Mouse (Mus musculus): ENCODE measurements around the gene Frmpd4. TPM values are rescaled to one million over a fixed set of nuclear protein-coding genes. Genes with fewer than 3 reads are reported as not detected.

Gene Frmpd4
- polyA plus RNA-seq, 1 experiment from 2014 or later, result 0.03 TPM

DNA sequence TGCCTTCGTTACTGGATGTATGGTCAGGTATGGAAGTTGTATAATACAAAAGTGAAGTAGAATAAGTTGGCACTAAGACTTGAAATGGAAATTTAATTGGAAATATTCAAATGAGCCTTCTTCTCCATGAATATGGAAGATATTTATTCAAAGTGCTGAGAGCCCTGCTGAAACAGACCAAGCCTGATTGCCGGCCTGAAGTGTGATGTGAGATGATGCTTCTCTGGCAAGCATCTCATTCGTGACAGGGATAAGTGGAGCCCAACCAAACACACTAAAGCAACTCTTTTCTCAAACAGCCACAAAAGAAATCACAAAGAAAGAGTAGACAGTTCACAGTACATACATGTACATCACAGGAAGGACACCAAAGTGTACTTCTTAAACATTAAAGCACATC is 559.2 kb downstream of the Frmpd4 start:
- Histone ChIP-seq H3K27me3 (ENCODE audit: insufficient read depth, low read length) (no peaks in the 10 kb centered on the region), H3K4me2 (no peak overlapping the region), H3K27ac (ENCODE audit: low read depth) (no peak overlapping the region), H3K36me3 (ENCODE audit: insufficient read depth) (no peaks in the 10 kb centered on the region), H3K4me3 (ENCODE audit: low read depth, low read length) (no peak overlapping the region), H3K4me1 (ENCODE audit: insufficient read depth) (no peaks in the 10 kb centered on the region), H3K9ac (no peak overlapping the region), H3K9me3 (ENCODE audit: low read depth, low read length) (no peaks in the 10 kb centered on the region)
- ATAC-seq (ENCODE audit: insufficient read depth) (no peak), DNase-seq (no peak)
- TF ChIP-seq CTCF (IDR thresholded peaks at IDR 0.05; ENCODE audit: low read depth), result no peak
- 61% methylated on average over 3 of the region's 3 CpGs for WGBS

DNA sequence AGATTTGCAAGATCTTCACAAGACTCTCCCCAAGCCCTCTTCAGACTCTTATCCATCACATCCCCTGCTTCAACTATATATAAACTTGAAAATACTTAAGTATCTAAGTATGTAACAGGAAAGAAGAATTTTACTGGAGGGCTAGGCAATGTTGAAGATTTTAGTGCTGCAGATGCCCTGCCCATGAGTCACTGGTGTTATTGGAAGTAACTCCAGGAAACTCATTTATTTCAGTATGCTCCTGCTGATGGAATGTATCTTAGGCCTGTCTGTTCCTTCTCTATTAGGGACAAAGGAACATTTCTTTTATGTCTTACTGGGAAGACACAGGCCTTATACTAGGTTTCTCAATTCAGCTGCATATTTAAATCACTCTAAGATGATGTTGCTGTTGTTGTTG is 592.2 kb downstream of the Frmpd4 start:
- DNase-seq, result no peak
- no peaks in the 10 kb centered on the region for H3K4me1 ChIP-seq (ENCODE audit: insufficient read depth)
- no peaks in the 10 kb centered on the region for H3K9me3 ChIP-seq (ENCODE audit: low read depth, low read length)
- no peak for TF ChIP-seq CTCF (IDR thresholded peaks at IDR 0.05; ENCODE audit: low read depth)
- no peaks in the 10 kb centered on the region for H3K36me3 ChIP-seq (ENCODE audit: insufficient read depth)
- no peak overlapping the region for H3K4me3 ChIP-seq (ENCODE audit: low read depth, low read length)
- no peak overlapping the region for H3K27ac ChIP-seq (ENCODE audit: low read depth)
- H3K9ac ChIP-seq, result no peak overlapping the region
- no peak for ATAC-seq (ENCODE audit: insufficient read depth)
- no peaks in the 10 kb centered on the region for H3K27me3 ChIP-seq (ENCODE audit: insufficient read depth, low read length)
- no peak overlapping the region for H3K4me2 ChIP-seq

DNA sequence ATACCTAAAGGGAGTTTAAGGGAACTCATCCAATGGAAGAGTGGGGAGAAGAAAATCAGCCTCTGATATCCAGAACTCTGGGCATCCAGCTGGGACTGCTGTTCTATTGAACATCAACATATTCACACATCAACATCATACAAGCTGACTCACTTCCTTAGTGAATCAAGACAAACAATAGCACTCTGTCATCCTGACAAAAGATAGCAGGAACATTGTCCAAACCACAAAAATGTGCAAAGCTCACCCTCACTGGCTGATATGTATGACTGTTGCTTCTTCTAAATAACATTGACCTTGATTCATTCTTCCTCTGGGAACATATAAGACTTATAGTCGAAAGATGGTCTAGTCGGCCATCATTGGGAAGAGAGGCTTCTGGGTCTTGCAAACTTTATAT is 625.8 kb downstream of the Frmpd4 start:
- 81% methylated on average over 2 of the region's 2 CpGs for WGBS

DNA sequence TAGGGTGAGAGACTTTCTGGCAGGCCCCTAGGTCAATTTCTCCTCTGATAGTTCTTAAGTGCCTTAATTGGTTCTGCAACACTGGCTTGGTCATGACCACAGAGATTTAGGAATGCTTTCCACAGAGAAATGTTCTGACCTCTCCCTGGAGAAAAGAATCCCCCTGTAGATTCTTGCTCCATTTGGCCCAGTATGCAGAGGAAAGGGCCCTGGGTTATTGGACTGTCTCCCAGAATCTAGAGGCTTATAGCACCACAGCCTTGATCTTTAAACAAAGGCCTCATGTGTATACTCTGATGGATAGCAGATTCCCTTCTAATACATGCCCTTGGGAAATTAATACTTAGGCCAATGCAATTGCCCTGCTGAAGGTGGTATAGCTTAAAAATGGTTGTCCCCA is 667.5 kb downstream of the Frmpd4 start:
- Histone ChIP-seq H3K27me3 (ENCODE audit: insufficient read depth, low read length) (no peaks in the 10 kb centered on the region), H3K9me3 (ENCODE audit: low read depth, low read length) (no peaks in the 10 kb centered on the region), H3K36me3 (ENCODE audit: insufficient read depth) (no peaks in the 10 kb centered on the region), H3K27ac (ENCODE audit: low read depth) (no peak overlapping the region), H3K4me3 (ENCODE audit: low read depth, low read length) (no peak overlapping the region), H3K4me2 (no peak overlapping the region), H3K4me1 (ENCODE audit: insufficient read depth) (no peaks in the 10 kb centered on the region), H3K9ac (no peak overlapping the region)
- DNase-seq (no peak), ATAC-seq (ENCODE audit: insufficient read depth) (no peak)
- TF ChIP-seq CTCF (IDR thresholded peaks at IDR 0.05; ENCODE audit: low read depth), result no peak

More for the DNA sequence above, 625.8 kb downstream of the Frmpd4 start:
- Histone ChIP-seq H3K27me3 (ENCODE audit: insufficient read depth, low read length) (no peaks in the 10 kb centered on the region), H3K36me3 (ENCODE audit: insufficient read depth) (no peaks in the 10 kb centered on the region), H3K27ac (ENCODE audit: low read depth) (no peak overlapping the region), H3K9ac (no peak overlapping the region), H3K9me3 (ENCODE audit: low read depth, low read length) (no peaks in the 10 kb centered on the region), H3K4me3 (ENCODE audit: low read depth, low read length) (no peak overlapping the region), H3K4me2 (no peak overlapping the region), H3K4me1 (ENCODE audit: insufficient read depth) (no peaks in the 10 kb centered on the region)
- DNase-seq (no peak), ATAC-seq (ENCODE audit: insufficient read depth) (no peak)
- TF ChIP-seq CTCF (IDR thresholded peaks at IDR 0.05; ENCODE audit: low read depth), result no peak

DNA sequence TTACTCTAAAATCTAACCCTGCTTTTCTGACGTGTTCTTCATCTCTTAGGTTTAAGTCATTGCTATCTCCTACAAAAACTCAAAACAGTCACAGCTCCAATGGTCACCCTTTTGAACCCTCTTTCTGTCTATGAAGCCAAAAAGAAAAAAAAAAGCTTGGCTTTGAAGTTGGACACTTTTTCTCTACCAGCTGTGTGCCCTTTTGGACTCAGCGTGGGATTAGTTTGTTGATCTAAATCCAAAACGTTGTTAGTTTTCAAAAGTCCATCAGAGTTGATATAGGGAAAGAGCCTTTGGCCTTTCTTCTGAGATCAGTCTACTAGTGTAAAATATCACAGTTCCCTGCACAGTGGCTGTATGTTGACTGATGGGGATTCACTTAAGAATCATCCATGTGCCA is 676.0 kb downstream of the Frmpd4 start:
- H3K27me3 ChIP-seq (ENCODE audit: insufficient read depth, low read length), result no peaks in the 10 kb centered on the region
- H3K4me3 ChIP-seq (ENCODE audit: low read depth, low read length), result no peak overlapping the region
- no peak for ATAC-seq (ENCODE audit: insufficient read depth)
- WGBS, result 57% methylated on average over 3 of the region's 3 CpGs
- no peaks in the 10 kb centered on the region for H3K9me3 ChIP-seq (ENCODE audit: low read depth, low read length)
- no peak overlapping the region for H3K27ac ChIP-seq (ENCODE audit: low read depth)
- H3K4me2 ChIP-seq, result no peak overlapping the region
- no peak overlapping the region for H3K9ac ChIP-seq
- H3K36me3 ChIP-seq (ENCODE audit: insufficient read depth), result no peaks in the 10 kb centered on the region
- DNase-seq, result no peak
- TF ChIP-seq CTCF (IDR thresholded peaks at IDR 0.05; ENCODE audit: low read depth), result no peak
- H3K4me1 ChIP-seq (ENCODE audit: insufficient read depth), result no peaks in the 10 kb centered on the region

DNA sequence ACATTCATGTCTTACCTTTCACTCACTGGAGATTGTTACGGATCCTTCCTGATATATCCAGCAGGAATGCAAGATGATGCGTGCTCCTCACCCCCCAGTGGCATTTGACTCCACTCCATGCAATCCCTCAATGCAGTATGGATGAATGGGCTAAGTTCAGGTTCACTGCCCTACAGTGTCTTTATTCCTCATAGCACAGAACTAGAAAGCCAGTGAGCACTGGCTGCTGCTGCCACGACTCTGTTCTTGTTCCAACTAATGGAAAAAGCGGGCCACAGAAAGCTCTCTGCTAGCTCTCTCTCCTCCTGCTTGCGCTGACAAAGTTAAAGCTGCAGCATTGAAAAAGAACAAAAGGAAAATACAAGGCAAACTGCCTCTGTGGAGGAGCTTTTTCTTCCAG is 722.2 kb downstream of the Frmpd4 start:
- H3K27ac ChIP-seq (ENCODE audit: low read depth), result no peak overlapping the region
- ATAC-seq (ENCODE audit: insufficient read depth) (no peak), DNase-seq (no peak)
- no peaks in the 10 kb centered on the region for H3K9me3 ChIP-seq (ENCODE audit: low read depth, low read length)
- no peaks in the 10 kb centered on the region for H3K27me3 ChIP-seq (ENCODE audit: insufficient read depth, low read length)
- no peaks in the 10 kb centered on the region for H3K4me1 ChIP-seq (ENCODE audit: insufficient read depth)
- no peak overlapping the region for H3K4me2 ChIP-seq
- TF ChIP-seq CTCF (IDR thresholded peaks at IDR 0.05; ENCODE audit: low read depth), result no peak
- H3K36me3 ChIP-seq (ENCODE audit: insufficient read depth), result no peaks in the 10 kb centered on the region
- 73% methylated on average over 5 of the region's 5 CpGs for WGBS
- no peak overlapping the region for H3K4me3 ChIP-seq (ENCODE audit: low read depth, low read length)
- no peak overlapping the region for H3K9ac ChIP-seq

DNA sequence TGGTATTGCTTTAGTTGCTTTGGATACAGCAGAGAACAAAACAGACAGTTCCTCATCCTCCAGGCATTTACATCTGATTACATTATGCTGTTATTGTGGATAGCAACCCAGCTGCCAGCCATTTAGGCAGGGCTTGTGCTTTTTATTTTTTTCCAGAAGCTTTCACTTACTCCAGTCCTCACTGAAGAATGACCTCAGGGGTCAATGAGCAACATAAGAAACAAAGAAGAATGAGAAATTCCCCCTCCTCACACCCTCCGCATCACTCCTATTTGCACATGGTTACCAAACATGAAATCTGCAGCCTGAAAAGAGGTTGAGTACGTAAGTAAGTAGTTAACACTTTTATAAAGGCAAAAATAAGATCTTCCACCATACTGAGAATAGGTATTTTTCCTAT is 744.5 kb downstream of the Frmpd4 start:
- no peaks in the 10 kb centered on the region for H3K27me3 ChIP-seq (ENCODE audit: insufficient read depth, low read length)
- H3K27ac ChIP-seq (ENCODE audit: low read depth), result no peak overlapping the region
- 58% methylated on average over 2 of the region's 2 CpGs for WGBS
- DNase-seq (no peak), ATAC-seq (ENCODE audit: insufficient read depth) (no peak)
- no peaks in the 10 kb centered on the region for H3K4me1 ChIP-seq (ENCODE audit: insufficient read depth)
- H3K9me3 ChIP-seq (ENCODE audit: low read depth, low read length), result no peaks in the 10 kb centered on the region
- no peaks in the 10 kb centered on the region for H3K36me3 ChIP-seq (ENCODE audit: insufficient read depth)
- no peak for TF ChIP-seq CTCF (IDR thresholded peaks at IDR 0.05; ENCODE audit: low read depth)
- H3K9ac ChIP-seq, result no peak overlapping the region
- H3K4me2 ChIP-seq, result no peak overlapping the region
- no peak overlapping the region for H3K4me3 ChIP-seq (ENCODE audit: low read depth, low read length)

DNA sequence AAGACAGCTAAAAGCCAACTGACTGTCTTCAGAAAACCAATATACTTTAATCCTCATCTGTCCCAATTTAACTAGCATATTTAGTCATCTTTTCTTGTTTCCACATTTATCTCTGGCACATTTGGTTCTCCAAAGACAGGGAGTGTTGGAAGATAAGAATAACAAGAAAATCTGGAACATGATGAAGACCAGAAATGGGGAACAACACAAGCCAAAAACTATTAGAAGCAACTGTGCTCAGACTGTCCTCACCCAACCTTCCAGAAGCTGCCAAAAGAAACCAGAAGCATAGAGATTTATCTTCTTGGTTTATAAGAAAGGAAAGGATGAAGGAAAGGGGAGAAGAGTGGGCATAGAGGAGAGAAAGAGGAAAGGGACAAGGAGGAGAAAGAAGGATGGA is 748.6 kb downstream of the Frmpd4 start:
- no peak for TF ChIP-seq CTCF (IDR thresholded peaks at IDR 0.05; ENCODE audit: low read depth)
- no peak overlapping the region for H3K27ac ChIP-seq (ENCODE audit: low read depth)
- no peaks in the 10 kb centered on the region for H3K4me1 ChIP-seq (ENCODE audit: insufficient read depth)
- no peaks in the 10 kb centered on the region for H3K27me3 ChIP-seq (ENCODE audit: insufficient read depth, low read length)
- no peaks in the 10 kb centered on the region for H3K9me3 ChIP-seq (ENCODE audit: low read depth, low read length)
- H3K36me3 ChIP-seq (ENCODE audit: insufficient read depth), result no peaks in the 10 kb centered on the region
- ATAC-seq (ENCODE audit: insufficient read depth) (no peak), DNase-seq (no peak)
- H3K4me3 ChIP-seq (ENCODE audit: low read depth, low read length), result no peak overlapping the region
- H3K4me2 ChIP-seq, result no peak overlapping the region
- H3K9ac ChIP-seq, result no peak overlapping the region

Measured in lung, embryonic 14.5 days (tissue).